Mouse (Mus musculus) liver, adult (tissue): Measurements from ENCODE around the gene Cntn2.

Experiments used
- GATA4 ChIP-seq: IDR thresholded peaks from 2 replicates; pipeline ENCODE4 v1.6.1; 2014; ENCODE audit warnings: mild to moderate bottlenecking, low read length; ENCODE audit not compliant: insufficient replicate concordance

The Cntn2 gene

GRCm38 (mm10) chr1:132500535-132500934, 42.5 kb downstream of the Cntn2 start:
- no peak for TF ChIP-seq GATA4

DNA sequence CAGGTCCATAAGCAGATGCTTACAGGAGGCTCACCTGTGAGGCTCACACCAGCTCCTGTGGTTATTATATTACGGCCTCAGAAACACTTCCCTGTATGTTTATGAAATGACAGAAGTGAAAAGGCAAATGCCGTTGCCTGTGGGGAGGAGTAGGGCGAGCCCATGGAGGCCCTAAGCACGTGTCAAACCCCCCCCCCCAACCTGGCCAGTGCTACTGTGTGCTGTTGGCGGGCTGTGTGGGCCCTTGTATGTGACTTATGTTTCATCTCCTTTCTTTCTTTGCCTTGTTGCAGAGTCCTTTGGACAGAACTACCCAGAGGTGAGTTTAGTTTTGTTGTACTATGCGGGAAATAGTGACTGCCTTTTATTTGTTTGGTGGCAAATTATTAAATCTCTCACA, 59.3 kb downstream of the Cntn2 start:
- TF ChIP-seq GATA4, result no peak

DNA sequence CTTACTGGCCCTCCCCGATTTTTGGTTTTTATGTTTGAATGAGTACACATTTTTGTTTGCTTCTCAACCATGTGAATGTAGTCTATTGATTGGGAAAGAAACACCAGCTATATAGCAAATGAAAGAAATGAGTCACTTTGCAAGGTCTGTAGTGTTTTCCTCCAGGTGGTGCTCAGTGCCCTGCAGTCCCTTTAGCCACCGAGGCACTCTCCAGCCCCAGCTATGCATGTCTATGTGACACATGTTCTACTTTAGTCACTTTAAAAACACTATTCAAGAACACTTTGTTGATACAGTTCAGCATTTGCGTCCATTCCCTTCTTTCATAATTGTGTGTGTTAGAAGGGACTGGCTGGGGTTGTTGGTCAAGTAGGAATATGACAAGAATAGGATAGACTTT, 59.8 kb downstream of the Cntn2 start:
- TF ChIP-seq GATA4, result no peak

DNA sequence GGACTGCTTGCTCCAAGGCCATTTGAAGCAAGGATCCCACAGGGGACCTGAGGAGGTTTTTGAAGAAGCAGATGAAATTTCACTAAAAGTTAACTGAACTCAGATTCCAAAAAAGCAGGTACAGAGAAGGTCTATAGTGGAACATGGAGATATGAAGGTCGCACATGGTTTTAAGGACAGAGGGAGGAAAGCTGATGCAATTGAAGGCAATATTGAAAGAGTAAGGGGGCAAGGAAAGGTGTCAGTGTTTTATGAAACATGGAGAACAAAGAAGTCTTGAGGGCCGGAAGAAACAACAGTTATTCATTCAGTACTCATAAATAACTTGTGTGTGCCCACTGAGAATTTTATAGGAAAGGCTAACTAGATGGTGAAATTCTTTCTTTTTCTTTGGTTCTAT, 61.4 kb downstream of the Cntn2 start:
- no peak for TF ChIP-seq GATA4

DNA sequence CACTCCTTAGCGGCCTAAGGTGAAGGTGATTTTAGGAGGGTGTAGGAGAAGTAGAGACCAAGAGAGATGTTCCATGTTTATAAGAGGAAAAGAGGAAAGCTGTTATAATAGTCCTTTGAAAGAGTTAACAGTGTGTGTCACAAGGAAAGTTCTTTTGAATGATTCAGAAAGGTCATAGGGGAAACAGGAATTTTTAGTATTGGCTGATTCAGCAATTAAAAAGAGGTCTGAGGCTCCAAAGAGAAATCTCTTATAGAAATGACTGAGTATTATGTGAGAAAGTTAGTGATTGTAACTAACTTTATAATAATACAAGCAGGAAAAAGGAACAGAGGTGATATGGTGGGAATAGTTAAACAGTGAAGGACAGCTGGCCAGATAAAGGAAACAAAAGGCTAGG, 63.6 kb downstream of the Cntn2 start:
- TF ChIP-seq GATA4, result no peak

DNA sequence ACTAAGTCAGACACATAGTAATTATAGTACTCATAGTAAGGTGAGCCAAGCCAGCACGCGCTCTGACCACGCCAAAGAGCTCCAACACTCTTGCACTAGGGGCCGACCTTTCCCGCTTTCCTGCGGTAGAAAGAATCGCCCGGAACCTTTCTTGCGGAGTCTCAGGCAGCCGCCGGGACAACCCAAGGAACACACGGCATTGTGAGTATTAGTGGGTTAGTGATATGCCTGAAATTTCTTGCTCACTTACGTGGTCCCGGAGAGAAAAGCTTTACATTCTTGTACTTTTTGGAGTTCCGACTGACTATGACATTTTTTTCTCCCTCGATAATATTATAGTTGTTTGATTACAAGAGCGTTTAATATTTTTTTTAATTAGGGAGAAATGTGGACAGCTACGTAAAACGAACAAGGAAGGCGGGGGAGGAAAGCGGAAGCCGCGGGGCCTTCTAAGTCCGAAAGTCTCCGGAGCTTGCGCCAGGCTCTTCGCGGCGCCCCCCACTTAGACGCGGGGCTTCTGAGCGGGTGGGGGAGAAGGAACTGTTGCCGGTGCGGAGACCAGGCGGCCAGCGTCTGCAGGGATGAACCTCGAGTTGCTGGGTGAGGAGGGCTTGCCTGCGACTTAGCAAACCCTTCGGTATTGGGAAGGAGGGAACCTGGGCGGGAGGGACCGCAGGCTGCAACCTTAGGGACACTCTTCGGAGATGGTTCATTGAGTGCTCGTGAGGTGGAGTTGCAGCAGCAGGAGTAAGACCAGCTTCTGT, 65.9 kb downstream of the Cntn2 start, which contains the start of gene Rbbp5:
Rbbp5 (plus strand) TSS at position 438 of the 764 bp plus-strand sequence.
- no peak for TF ChIP-seq GATA4

DNA sequence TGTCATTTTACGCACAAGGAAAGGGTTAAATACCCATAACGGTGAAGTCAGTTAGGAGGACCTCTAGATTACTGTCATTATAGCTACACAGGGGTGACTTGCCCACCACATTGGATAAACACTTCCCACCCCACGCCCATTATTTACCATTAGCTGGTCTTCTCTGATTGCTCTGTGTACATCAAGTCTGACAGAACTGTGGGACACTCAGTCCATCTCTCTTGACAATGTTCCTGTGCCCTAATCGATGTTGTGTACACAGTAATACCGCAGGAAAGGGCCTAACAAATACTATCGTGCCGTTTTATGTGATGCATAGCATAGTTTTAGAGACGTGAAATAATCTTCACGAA, 66.5 kb downstream of the Cntn2 start:
- no peak for TF ChIP-seq GATA4

DNA sequence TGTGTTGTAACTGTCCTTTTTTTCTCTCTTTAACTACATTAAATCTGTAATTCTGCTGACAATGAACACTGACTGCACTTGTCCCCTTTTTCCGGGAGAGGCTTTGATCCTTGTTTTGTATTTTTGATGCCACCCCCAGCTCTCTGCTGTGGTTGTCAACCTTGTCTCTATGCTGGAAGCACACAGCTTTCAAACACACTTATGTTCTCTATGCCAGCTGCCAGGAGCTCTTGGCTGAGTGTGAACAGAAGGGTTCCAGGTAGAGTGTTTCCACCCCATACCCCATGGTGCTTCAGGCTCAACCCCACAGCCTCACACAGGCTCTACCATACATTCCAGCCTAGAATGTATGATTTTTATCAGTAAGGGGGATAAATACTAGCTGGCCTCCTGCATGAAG, 68.6 kb downstream of the Cntn2 start:
- TF ChIP-seq GATA4, result no peak

DNA sequence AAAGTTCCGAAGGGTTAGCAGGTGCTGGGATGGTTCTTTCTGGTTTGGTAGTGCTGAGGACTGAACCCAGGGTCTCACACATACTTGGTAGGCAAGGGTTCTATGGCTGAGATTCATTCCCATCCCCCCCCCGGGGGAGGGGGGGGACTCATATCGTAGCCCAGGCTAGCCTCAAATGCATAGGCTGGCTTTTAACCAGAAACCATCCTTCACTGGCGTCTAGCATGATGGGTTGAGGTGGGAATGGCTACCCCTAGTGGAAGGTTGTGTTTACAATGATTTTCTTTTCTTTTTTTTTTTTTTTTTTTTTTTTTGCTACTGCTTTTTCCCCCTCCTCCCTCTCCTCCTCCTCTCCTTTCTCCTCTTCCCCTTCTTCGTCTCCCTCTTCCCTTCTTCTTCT, 70.5 kb downstream of the Cntn2 start:
- no peak for TF ChIP-seq GATA4

DNA sequence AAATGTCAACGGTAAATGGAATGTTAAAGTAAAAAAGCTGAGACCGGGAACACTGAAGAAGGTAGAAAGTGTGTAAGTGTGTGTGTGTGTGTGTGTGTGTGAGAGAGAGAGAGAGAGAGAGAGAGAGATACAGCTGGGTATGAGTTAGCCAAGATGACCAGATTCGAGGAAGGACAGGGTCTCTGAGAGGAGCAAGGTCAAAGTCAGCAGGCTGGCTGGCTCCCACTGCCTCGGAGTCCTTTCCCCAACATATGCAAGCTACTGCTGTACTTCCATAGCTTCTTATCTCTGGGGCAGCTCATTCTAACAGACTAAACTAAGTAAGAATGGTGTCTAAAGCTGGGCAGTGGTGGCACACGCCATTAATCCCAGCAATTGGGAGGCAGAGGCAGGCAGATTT, 71.6 kb downstream of the Cntn2 start:
- no peak for TF ChIP-seq GATA4

DNA sequence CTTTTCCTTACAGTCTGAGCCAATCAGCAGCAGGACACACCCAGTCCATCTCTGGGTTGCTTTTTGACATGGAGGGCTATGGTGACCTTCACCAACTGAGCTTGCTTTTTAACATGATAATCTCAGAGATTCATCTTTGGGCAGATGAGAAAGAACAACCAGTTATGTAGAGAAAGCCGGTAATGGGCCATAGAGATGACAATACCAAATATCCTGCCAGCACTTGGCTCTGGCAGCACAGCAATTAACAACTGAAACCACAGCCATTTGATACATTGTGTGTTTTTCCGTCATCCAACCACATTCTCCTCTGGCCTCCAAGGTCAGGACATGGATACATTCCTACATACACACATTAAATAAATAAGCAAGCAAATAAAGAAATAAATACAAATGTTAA, 72.0 kb downstream of the Cntn2 start:
- no peak for TF ChIP-seq GATA4

GRCm38 (mm10) chr1:132469519-132469918, 73.5 kb downstream of the Cntn2 start:
- no peak for TF ChIP-seq GATA4

- TF ChIP-seq GATA4, result no peak
Observed at GRCm38 (mm10) chr1:132468926-132469325, 74.1 kb downstream of the Cntn2 start.

DNA sequence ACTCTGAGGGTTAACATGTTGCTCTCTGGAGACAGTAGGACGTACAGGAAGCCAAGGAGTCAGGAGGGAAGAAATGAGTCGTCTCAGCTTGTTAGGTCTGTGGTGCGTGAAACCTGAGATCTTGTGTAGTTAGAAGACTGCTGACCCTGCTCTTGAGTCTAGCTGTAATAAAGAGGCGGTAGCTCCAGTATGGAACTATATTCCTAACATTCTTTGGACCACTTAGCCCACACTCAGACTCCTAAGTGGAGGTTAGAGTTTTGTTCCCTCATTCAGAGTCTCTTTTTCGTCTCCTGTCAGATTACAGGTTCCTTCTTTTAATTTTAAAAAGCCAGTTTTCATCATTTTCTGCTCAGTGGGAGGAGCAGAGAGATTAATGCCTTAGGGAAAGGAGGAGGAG, 78.4 kb downstream of the Cntn2 start:
- no peak for TF ChIP-seq GATA4
